In genomic region chr3:35704328-35704613, GRCm38 (mm10) we compare ENCODE assay signal across 28 mouse cellular contexts. TPM values are rescaled to one million over a fixed set of nuclear protein-coding genes. Genes with fewer than 3 reads are reported as not detected.
A peak's percentile ranks its signal among the peaks of the same experiment; 100 is the strongest.
DNase-seq lines count a peak whose midpoint lies in the region; TF ChIP-seq lines count a peak whose summit lies in the region.
"Had no signal": no experiment of that assay in that cellular context is flagged by ENCODE, and none has a peak within 500 bp of the region (broad histone marks: within the 10 kb centered on the region; RNA-seq: fewer than 3 reads in every experiment).

No protein-coding gene starts in this region.

- peak; percentile 27 for DNase-seq in embryo, embryonic 10 days (ENCODE audit: low spot score)
- no peak for DNase-seq in embryo, embryonic 9.5 days (ENCODE audit: extremely low spot score)
- peak; percentile 37 for DNase-seq in lung, postnatal 10 days
- no peak for DNase-seq in lung, postnatal 36 days
- peak; percentile 19 for DNase-seq in embryo, embryonic 10.5 days (ENCODE audit: low spot score)
- no peak for DNase-seq in spleen, postnatal 14 days (ENCODE audit: low spot score in 2 of 2)
- DNase-seq in layer of hippocampus, postnatal 36 days: no peak
- DNase-seq: cerebellum, adult 11 months; cerebellum, adult 2 months; cerebellum, adult 9-11 months; cerebellum, postnatal 25 days; gastrocnemius, postnatal 10 days; gastrocnemius, postnatal 36 days; heart, adult 2 months; heart, postnatal 10 days; heart, postnatal 36 days; kidney, adult 18-20 months had no signal

- H3K4me1 ChIP-seq in small intestine, adult 2 months (ENCODE audit: control insufficient read depth, insufficient read depth, insufficient read length, low read length): peaks cover 18% of the 10 kb centered on the region; the same call in 1 of the 2 replicates
- H3K4me1 ChIP-seq: embryonic facial prominence, embryonic 10.5 days; embryonic facial prominence, embryonic 13.5 days; forebrain, embryonic 12.5 days; forebrain, embryonic 15.5 days; heart, embryonic 12.5 days; heart, embryonic 15.5 days; hindbrain, embryonic 10.5 days had no signal

- peak overlapping the region; percentile 49; the same call in 1 of the 2 replicates for H3K27ac ChIP-seq in small intestine, adult 2 months (ENCODE audit: insufficient read depth, low read depth, low read length)
- H3K27ac ChIP-seq: embryonic facial prominence, embryonic 10.5 days; embryonic facial prominence, embryonic 13.5 days; forebrain, embryonic 12.5 days; forebrain, embryonic 15.5 days; heart, adult 2 months; heart, embryonic 15.5 days; hindbrain, embryonic 10.5 days; hindbrain, embryonic 14.5 days; hindbrain, postnatal 0 days had no signal

- no peak overlapping the region for H3K4me3 ChIP-seq in small intestine, adult 2 months (ENCODE audit: low read depth, low read length)
- H3K4me3 ChIP-seq: embryonic facial prominence, embryonic 10.5 days; embryonic facial prominence, embryonic 13.5 days; erythroblast, embryonic 14.5 days; forebrain, embryonic 12.5 days; forebrain, embryonic 15.5 days; heart, adult 2 months; heart, embryonic 12.5 days; heart, embryonic 15.5 days; hindbrain, embryonic 10.5 days had no signal

- TF ChIP-seq CTCF in small intestine, adult 2 months (IDR thresholded peaks at IDR 0.05; ENCODE audit: extremely low read depth, insufficient read length, insufficient replicate concordance, low read depth, low read length): no peak

- no peaks in the 10 kb centered on the region for H3K27me3 ChIP-seq in small intestine, adult 2 months (ENCODE audit: control insufficient read depth, insufficient read depth, low read length)
- H3K27me3 ChIP-seq: embryonic facial prominence, embryonic 13.5 days; forebrain, embryonic 12.5 days; forebrain, embryonic 15.5 days; heart, embryonic 12.5 days; heart, embryonic 15.5 days had no signal

- H3K36me3 ChIP-seq in small intestine, adult 2 months (ENCODE audit: control insufficient read depth, insufficient read depth, low read length): no peaks in the 10 kb centered on the region
- H3K36me3 ChIP-seq: embryonic facial prominence, embryonic 10.5 days; embryonic facial prominence, embryonic 13.5 days; forebrain, embryonic 12.5 days; forebrain, embryonic 15.5 days; heart, embryonic 12.5 days; heart, embryonic 15.5 days; hindbrain, embryonic 10.5 days had no signal

- 64% methylated on average over 4 of the region's 4 CpGs for WGBS in small intestine, adult 2 months

- TF ChIP-seq POLR2A in small intestine, adult 2 months (IDR thresholded peaks at IDR 0.05; ENCODE audit: low read depth, low read length): no peak

RNA-seq across cellular contexts. Expression of gene Atp11b, which starts 49.6 kb away (rescaled TPM):
- 8.7 and 25.9 TPM in 2 replicates for polyA plus RNA-seq in small intestine, adult 2 months (2012; rRNA removed)
- 10 to 100 TPM; 74.3 to 81.3 TPM for total RNA-seq in layer of hippocampus, postnatal 36 days (2021)

Comparison
In these comparisons a context has a peak if more than half of its experiments do, and no peak if none do; other contexts are left out.
1. DNase-seq: peak in embryo, embryonic 10 days (single experiment), lung, postnatal 10 days (single experiment) and embryo, embryonic 10.5 days (single experiment); none in embryo, embryonic 9.5 days (single experiment), lung, postnatal 36 days (single experiment), spleen, postnatal 14 days (0 of 2) and layer of hippocampus, postnatal 36 days (0 of 2).